Mouse (Mus musculus): ENCODE data around the gene Nudt16l1.

Gene Nudt16l1

GRCm38 (mm10) chr16:4938461-4938860 is at the start of gene Nudt16l1:
Gene Nudt16l1 (plus strand): TSS chr16:4938761.
- DNase-seq: no peak

GRCm38 (mm10) chr16:4890201-4890709 is 48.3 kb upstream of the Nudt16l1 start:
- no peak for DNase-seq

- DNase-seq: no peak
Observed at GRCm38 (mm10) chr16:4892171-4892570, 46.4 kb upstream of the Nudt16l1 start.

DNA sequence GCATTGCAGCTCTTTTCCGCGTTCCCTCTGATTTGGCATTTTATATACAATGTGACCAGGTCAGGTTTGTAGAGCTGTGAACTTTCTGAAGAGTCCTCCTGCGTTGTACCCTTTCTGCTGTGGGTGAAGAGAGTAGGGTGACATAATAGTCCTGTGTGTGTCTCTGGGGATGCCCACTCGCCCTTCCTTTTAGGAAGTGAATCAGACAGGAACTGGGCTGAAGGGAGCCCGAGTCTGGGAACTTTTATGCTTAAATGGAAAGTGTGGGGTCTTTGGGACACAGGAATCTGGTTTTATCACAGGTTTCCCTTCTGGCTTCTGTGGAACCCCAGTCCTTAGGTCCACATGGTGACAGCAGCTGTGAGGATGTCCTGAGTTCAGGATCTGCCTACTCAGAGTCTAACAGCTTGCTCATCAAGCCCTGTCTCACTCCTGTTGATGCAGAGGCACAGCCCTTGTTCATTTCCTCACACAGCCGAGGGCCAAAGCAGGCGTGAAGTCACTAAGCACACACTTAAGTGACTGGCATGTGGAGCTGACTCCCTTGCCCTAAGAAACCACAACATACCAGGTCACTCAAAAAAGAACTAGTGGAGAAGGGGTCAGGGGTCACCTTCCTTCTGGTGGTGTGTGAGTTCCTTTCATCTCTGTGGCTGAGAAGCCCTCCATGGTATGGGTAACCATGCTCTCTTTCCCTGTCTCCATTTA is 44.2 kb upstream of the Nudt16l1 start:
- peak; percentile 69 to 82 for DNase-seq

DNA sequence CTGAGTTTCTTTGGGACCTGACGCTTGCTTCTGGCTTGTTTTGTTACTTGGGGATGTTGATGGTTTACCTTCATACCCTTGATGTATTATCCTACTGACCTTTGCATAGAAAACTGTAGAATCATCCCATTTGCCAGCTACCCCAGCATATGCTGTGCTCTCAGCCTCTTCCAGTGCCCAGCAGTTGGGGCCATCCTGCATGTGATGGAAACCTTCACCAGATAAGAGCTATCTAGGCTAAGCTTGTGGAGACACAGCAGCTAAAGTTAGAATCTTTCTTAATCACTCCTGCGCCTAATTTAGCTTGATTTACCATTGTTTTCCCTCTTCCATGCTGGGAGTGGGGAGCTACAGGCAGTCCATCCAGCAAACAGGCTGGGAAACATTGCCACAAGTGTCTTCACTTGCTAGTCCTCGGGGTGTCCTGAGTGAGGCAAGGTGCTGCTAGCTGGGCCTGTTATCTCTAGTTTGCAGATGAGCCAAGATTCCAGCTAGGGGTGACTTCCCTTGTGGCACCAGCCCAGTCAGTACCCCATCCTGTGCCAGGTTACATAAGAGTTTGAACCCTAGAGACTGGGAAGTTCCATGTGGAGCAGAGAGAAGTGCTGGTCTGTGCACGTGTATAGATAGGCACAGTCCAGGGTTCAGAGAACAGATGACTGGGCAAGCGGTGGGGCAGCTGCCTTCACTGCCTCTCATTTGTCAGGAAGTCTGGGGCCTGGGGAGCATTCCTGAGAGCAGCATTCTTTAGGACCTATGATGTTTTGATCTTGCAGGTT is 42.1 kb upstream of the Nudt16l1 start:
- no peak for DNase-seq

DNA sequence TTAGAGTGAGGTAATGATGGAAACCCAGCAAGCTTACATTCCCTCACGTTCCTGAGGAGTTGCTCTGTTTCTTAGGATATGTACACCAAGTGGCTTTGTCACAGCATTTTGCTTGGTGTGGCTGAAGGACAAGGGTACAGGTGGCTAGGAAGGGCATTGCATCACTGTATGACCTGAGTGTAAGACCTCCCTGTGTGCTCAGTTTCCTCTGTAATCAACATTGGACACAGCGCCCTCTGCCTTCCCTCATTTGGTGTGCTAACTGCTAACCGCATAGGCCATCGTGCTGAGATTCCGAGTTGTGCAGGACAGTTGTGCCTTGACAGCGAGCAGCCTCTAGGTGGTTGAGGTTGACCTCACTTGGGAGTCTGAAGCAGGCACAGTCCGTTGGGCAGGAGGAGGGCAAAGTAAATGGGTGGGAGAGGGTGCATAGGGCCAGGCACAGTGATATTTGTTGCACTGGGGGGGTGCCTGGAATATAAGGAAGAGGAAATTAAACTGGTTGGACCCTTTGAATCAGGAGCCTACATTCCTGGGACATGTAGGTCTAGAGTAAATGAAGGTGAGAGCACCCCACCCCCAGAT is 41.3 kb upstream of the Nudt16l1 start:
- no peak for DNase-seq

DNA sequence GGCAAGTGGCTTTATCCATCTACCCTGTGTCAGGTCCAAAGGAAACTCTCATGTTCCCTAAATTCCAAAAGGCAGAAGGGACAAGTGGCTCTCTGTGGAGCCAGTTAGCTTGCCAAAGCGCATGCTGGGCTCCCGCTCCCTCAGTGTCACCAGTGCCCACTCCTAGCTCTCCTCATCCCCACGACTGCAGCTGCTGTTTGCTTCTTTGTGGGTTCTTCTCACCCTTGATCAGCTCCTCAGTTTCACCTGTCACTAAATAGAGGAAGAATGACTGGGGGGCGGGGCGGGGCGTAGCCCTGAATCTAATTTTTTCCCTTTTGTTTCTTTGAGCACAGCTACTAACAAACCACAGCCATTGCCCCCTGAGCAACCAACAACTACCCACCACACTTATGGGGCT is 39.7 kb upstream of the Nudt16l1 start:
- no peak for DNase-seq

DNA sequence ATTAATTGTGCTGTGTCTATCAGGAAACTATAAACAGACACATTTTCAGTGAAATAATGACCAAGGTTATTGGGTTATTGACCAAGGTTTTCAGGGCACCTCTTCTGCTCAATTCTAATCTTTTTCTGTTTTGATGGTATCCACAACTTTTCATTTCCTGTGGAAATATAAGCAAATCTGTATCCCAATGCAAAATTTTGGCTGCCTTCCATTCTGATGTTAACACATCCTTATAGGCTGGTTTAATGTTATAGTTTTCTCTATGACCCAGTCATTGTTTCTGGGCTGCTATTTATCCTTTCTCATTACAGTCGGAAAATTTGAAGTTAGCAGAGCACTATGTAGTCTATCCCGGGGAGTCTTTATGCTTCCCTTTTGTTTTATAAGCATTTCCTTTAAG is 38.9 kb upstream of the Nudt16l1 start:
- no peak for DNase-seq

- no peak for DNase-seq
Observed at GRCm38 (mm10) chr16:4901167-4901566, 37.4 kb upstream of the Nudt16l1 start.

DNA sequence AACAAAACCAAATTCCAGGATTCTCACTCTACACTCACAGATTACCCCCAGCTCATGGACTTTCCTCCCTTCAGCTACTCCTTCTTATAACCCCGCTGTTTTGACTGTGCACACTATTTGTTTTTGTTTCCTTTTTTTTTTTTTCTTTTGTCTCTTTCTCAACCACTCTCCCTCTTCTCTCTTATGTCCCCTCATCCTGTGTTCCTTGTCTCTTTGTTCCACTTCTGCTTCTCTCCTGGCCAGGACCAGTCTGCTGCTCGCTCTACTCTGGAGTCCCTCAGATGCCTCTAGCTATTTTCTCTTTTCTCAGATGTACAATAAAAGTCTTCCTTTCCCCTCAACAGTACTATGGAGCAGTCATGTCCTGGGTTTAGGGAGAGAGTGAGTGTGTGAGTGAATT is 36.2 kb upstream of the Nudt16l1 start:
- no peak for DNase-seq

- peak in 1 of 2 experiments; percentile 4 for DNase-seq
Observed at GRCm38 (mm10) chr16:4903491-4904102, 35.0 kb upstream of the Nudt16l1 start.

- DNase-seq: no peak
Observed at GRCm38 (mm10) chr16:4904878-4905277, 33.7 kb upstream of the Nudt16l1 start.

DNA sequence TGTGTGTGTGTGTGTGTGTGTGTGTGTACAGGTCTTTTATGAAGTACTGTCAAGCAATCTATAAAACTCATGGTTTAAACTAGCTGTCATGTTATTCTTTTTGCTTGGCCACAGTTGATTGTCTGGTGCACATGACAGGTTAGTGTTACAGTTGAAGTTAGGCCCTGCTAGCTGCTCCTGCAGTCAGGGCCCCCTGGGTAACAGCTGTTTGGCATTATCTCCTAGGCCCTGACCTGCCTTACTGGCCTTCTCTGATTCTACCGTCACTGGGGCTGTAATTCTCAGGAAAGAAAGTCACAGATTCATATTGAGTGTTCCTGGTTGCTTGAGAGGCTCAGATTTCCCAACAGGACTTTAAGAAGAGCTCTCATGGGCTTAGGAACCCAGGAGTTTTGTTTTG is 33.0 kb upstream of the Nudt16l1 start:
- DNase-seq: no peak

DNA sequence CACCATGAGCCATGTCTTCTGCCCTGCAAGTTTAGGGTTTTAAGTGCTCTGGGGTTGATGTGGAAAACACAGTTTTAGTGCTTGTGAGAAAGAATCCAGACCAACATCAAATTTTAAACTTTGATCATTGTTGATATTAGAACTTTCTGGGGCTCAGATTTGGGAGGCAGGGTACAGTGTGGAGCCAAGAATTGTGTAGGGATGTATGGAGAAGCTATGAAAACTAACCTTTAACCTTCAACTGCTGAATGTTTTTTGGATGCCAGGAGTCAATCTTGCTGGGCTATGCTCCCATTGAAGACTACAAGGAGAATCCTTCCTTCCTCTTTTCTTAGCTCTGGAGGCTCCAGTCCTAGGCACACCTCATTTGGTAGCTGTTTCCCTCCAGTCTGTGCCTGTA is 32.0 kb upstream of the Nudt16l1 start:
- DNase-seq: no peak

DNA sequence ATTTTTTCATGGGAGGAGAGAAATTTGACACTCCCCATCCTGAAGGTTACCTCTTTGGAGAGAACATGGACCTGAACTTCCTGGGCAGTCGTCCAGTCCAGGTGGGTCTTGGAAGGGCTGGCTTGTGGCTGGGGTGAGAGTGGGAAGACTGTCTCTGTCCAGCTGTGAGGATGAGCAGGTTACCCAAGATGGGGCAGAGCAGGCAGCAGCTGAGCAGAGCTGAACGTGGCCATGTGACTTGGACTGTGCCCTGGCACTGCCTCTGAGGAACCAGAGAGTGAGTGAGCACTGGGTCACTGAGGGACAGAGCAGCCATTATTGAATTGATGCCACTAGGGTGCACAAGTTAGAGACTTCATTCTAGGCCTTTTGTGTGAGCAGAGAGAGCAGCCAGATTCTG is 31.2 kb upstream of the Nudt16l1 start:
- DNase-seq: no peak

GRCm38 (mm10) chr16:4907972-4908371 is 30.6 kb upstream of the Nudt16l1 start:
- DNase-seq: peak; percentile 35 to 44

DNA sequence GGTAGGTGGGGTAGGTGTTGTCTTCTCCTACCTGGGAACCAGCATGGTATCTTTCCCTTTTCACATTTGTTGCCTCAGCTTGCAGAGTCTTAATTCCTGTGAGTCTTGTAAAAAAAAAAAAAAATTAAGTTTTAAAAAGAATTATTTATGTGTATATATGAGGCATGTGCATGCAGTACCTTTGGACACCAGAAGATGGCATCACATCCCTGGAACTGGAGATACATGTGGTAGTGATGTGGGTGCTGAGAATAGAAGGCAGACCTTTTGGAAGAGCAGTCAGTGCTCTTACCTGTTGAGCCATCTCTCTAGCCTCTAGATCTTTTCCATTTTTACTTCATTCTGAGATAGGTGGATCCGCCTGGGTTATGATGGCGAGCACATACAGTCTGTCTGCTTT is 28.8 kb upstream of the Nudt16l1 start:
- no peak for DNase-seq

GRCm38 (mm10) chr16:4910758-4911157 is 27.8 kb upstream of the Nudt16l1 start:
- DNase-seq: no peak

DNA sequence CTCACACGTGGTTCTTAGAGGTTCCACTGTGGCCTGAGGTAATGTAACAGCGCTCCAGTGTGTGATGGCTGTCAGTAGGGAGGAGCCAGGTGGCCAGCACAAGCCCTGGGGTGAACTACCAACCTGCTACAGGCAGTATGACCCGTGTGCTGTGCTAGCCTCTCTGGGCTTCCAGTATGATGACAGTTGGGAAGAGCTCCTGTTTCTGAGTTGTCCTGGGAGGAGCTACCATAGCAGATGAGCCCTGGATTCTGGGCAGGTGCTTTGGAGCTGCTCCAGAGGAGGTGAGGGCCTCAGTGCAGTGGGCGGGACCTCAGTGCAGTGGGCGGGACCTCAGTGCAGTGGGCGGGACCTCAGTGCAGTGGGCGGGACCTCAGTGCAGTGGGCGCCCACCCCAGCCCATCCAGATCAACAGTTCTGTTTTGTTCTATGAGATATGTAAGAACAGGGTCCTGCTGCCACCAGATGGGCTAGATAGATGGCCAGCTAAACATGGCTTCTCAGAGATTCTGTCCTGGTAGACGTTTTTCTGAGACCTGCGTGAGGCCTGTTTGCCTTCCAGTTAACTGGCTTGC is 26.4 kb upstream of the Nudt16l1 start:
- no peak for DNase-seq

DNA sequence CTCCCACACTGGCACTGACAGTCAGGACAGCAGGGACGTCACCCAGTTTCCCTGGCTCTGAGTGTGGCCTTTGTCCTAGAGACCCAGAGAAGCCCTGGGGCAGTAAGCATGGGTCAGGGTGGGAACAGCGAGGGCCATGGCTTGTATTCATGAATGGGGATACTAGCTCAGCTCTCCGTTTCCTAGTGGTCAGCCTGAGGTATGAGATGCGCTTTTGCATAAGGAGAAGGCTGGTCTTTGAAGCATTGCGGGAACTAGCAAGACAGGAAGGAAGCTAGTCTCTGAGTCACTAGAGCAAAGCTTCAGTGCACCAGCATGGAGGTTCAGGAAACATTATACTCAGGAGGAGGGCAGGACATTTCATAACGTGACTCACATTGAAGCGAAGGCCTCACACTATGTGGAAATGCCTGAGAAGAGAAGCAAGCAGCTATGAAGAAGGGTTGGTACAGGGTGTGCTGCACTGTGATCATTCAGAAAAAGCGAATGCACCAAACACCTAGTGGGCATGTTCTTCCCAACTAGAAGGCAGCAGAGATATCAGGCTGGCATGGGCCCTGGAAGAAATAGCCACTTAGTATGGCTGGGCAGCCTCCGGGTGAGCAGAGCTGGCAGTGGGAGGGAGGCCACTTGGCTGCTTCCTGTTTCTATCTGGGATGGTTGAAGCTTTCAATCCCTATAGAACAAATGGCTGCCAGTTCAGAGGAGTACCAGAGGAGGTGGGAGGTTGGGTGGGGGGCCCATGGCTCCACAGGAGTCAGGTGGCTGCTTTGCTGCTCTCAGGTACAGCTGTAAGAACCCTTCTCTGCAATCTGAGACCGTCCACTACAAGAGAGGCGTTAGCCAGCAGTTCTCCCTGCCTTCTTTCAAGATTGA is 25.4 kb upstream of the Nudt16l1 start:
- peak in 1 of 2 experiments; percentile 30 for DNase-seq

DNA sequence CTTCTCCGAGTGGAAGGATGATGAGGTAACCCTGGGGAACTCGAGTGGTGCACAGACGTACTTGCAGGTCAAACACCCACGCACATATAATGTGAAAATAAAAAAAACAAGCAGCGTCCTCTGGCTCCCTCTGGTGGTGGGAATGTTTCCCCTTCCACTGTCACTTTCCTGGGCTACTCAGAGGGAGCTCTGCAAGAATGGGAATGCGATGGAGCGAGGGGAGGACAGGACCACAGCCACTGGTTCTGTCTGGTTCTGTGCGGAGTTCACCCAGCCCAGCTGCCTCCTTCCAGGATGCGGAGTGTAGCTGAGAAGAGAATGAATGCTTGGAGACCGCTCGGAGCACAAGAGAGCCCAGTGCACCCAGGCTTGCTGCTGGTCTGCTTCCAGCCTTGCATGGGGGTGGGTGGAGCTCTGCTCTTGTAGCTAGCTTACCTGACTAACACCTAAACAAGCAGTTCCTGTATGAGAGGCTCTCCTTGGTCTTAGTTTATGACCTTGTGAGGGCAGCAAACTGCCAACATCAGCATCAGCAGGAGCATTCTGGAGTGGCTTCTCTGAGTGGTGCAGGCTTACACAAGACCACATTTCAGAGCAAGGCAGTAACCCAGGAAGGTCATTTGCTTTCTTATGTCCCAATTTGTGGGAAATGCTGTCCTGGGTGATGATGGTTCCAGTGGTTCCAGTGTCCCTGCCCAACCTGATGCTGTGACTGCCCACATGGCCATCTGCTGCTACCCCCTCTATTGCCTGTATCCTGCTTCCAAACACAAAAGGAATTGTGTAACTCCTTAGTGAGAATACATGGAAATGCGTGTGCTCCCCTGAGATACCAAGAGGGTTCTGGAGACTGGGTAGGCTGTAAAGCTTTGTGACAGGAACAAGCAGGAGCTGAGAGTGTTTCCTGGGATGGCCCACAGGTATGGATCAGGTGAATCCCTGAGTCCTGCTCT is 24.5 kb upstream of the Nudt16l1 start:
- DNase-seq: peak; percentile 90 to 93
